Mouse (Mus musculus): Measurements from ENCODE around the gene Rex1bd.

GRCm38 (mm10) chr8:70495771-70496062, 10.8 kb downstream of the Rex1bd start:
- TF ChIP-seq CTCF (IDR thresholded peaks at IDR 0.05; ENCODE audit: borderline replicate concordance, extremely low read depth, insufficient read depth, insufficient read length) (no peak), POLR2A (IDR thresholded peaks at IDR 0.05; ENCODE audit: borderline replicate concordance, extremely low read depth, insufficient read depth, insufficient read length, poor library complexity, severe bottlenecking) (no peak)

Measured in brain, embryonic 14.5 days (tissue).